Mouse (Mus musculus) megakaryocyte, embryonic 14.5 days (primary cell): Measurements from ENCODE around the gene Hvcn1. TPM values are rescaled to one million over a fixed set of nuclear protein-coding genes. Genes with fewer than 3 reads are reported as not detected.
"Not testable (repeated sequence)": the region's sequence is repeated elsewhere in the genome, so short reads cannot be mapped to it uniquely, and the experiment has no call there.

Experiments
- H3K27me3 ChIP-seq: replicated peaks from 2 replicates; pipeline ENCODE3; 2012; ENCODE audit warnings: inconsistent platforms
- H3K36me3 ChIP-seq: replicated peaks from 2 replicates; pipeline ENCODE3; 2012; ENCODE audit warnings: low read length, inconsistent platforms, mixed read lengths
- H3K4me1 ChIP-seq: 2 replicates; pipeline ENCODE4 v1.6.1; 2012; ENCODE audit warnings: inconsistent platforms
- H3K4me3 ChIP-seq: replicated peaks from 2 replicates; pipeline ENCODE3; 2012; ENCODE audit warnings: moderate library complexity, mild to moderate bottlenecking, inconsistent platforms
- H3K9me3 ChIP-seq: 2 replicates; pipeline ENCODE4 v1.6.1; 2012; ENCODE audit warnings: inconsistent platforms
- FLI1 ChIP-seq: IDR thresholded peaks from 2 replicates; pipeline ENCODE4 v1.6.1; 2012; ENCODE audit warnings: low read length, inconsistent platforms, mixed read lengths
- GATA1 ChIP-seq: IDR thresholded peaks from 3 replicates; pipeline ENCODE4 v1.6.1; 2012; ENCODE audit warnings: mixed read lengths, low read length, inconsistent platforms, borderline replicate concordance
- polyA plus RNA-seq: library from polyadenylated mRNA; stranded (reverse); fragments of >175 nt; gene quantifications from 2 replicates; pipeline ENCODE4 v1.2.3, GENCODE M21; 2012; ENCODE audit warnings: low replicate concordance; ENCODE audit not compliant: insufficient read depth

The Hvcn1 gene
- polyA plus RNA-seq, 1 experiment, result 6.0 TPM

- Histone ChIP-seq H3K27me3 (peaks cover 37% of the 10 kb centered on the region), H3K4me1 (peaks cover 8% of the 10 kb centered on the region), H3K36me3 (no peaks in the 10 kb centered on the region), H3K9me3 (peaks cover 20% of the 10 kb centered on the region), H3K4me3 (no peak overlapping the region)
- TF ChIP-seq GATA1, result no peak
- TF ChIP-seq FLI1, result no peak
Measured at GRCm38 (mm10) chr5:122201904-122202303, 4.7 kb upstream of the Hvcn1 start.

DNA sequence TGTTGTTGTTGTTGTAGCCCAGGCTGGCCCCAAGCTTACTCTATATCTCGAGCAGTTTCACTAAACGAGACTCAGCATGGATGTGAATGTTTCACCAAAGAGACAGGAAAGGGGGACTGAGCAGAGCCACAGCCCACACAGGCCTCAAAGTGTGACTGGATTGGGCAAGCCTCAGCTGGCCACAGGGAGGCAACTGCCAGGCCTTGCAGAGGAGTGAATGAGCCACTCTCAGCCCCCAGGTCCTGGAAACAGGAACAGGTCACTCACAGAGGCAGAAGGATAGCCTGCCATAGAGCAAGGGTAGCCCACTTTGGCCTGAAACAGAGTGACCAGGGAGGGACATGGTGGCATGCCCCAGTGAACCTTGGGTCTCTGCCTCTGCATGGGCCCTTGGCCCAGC, 2.4 kb upstream of the Hvcn1 start:
- Histone ChIP-seq H3K4me1 (peaks cover 19% of the 10 kb centered on the region), H3K36me3 (no peaks in the 10 kb centered on the region), H3K27me3 (peaks cover 56% of the 10 kb centered on the region), H3K4me3 (no peak overlapping the region), H3K9me3 (peaks cover 31% of the 10 kb centered on the region)
- no peak for TF ChIP-seq FLI1
- TF ChIP-seq GATA1, result no peak

- TF ChIP-seq GATA1 (no peak), FLI1 (no peak)
- peaks cover 48% of the 10 kb centered on the region for H3K4me1 ChIP-seq
- peaks cover 11% of the 10 kb centered on the region for H3K9me3 ChIP-seq
- peaks cover 56% of the 10 kb centered on the region for H3K27me3 ChIP-seq
- no peak overlapping the region for H3K4me3 ChIP-seq
- no peaks in the 10 kb centered on the region for H3K36me3 ChIP-seq
Measured at GRCm38 (mm10) chr5:122208909-122209308, 2.3 kb downstream of the Hvcn1 start.

DNA sequence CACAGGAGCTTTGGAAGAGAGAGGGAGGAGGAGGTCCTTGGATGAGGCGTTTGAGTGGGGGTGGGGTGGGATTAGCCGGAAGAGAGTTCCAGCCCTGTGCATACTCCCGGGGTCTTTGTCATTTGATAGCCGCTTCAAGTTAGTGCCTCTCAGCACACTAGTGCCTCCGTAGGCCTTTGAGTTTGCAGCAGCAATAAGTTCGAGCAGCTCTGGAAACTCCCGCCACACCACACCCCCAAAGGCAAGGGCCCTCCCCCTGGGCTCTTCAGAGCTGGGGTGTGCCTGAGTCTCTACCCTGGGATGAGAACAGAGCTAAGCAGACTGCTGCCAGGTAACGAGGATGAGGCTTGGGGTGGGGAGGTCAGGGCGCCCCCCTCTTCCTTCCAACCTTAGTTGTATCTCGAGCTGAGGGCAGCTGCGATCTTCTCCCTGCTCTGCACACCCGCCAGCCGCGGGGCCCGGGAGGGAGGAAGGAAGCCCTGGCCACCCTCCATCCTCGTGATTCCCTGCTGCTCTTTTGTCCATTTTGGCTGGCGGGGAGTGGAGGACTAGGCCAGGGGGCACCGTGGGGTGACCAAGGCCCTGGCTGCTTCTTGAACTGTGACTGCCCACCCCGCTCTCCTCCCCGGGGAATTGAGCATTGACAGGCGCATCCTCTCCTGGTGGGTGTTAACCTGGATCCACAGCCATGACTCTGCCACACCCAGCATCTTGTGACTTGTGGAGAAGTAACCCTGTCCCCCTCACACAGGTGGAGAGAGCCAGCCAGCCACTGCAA, 3.2 kb downstream of the Hvcn1 start:
- no peaks in the 10 kb centered on the region for H3K36me3 ChIP-seq

GRCm38 (mm10) chr5:122210890-122211289, 4.3 kb downstream of the Hvcn1 start:
- TF ChIP-seq GATA1, result no peak
- TF ChIP-seq FLI1, result no peak
- Histone ChIP-seq H3K4me1 (peaks cover 45% of the 10 kb centered on the region), H3K4me3 (peak overlapping the region; percentile 28)

More for the DNA sequence above, 3.2 kb downstream of the Hvcn1 start:
- peaks cover 46% of the 10 kb centered on the region for H3K4me1 ChIP-seq
- peak overlapping the region; percentile 85 for H3K4me3 ChIP-seq
- peaks cover 11% of the 10 kb centered on the region for H3K9me3 ChIP-seq
- peaks cover 53% of the 10 kb centered on the region for H3K27me3 ChIP-seq
- TF ChIP-seq GATA1 (no peak), FLI1 (no peak)

DNA sequence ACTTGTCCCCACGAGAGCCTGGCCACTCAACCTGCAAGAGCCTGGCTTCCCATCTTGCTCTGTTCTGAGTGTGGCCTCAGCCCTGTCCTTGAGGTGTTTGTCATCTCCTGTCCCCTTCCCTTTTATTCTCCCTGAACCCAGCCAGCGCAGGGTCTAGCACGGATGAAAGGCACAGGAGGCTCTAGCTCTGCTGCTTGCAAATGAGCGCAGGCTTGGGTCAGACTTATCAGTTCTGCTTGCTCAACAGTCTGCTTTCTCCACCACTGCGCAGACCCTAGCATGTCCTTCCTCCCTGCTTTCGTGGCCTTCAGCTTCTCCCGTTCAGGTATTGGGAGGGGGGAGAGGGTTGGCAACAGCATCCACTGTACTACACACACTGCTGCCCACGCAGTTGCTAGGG, 5.5 kb downstream of the Hvcn1 start:
- peaks cover 11% of the 10 kb centered on the region for H3K9me3 ChIP-seq
- no peak for TF ChIP-seq FLI1
- no peak for TF ChIP-seq GATA1
- no peak overlapping the region for H3K4me3 ChIP-seq

More at GRCm38 (mm10) chr5:122210890-122211289, 4.3 kb downstream of the Hvcn1 start:
- Histone ChIP-seq H3K36me3 (no peaks in the 10 kb centered on the region), H3K27me3 (peaks cover 56% of the 10 kb centered on the region), H3K9me3 (peaks cover 11% of the 10 kb centered on the region)

GRCm38 (mm10) chr5:122212820-122213219, 6.2 kb downstream of the Hvcn1 start:
- Histone ChIP-seq H3K27me3 (peaks cover 52% of the 10 kb centered on the region), H3K4me1 (peaks cover 36% of the 10 kb centered on the region), H3K9me3 (peaks cover 11% of the 10 kb centered on the region)
- H3K4me3 ChIP-seq, H3K36me3 ChIP-seq: not testable (repeated sequence)

More for the DNA sequence above, 5.5 kb downstream of the Hvcn1 start:
- peaks cover 42% of the 10 kb centered on the region for H3K4me1 ChIP-seq
- H3K36me3 ChIP-seq, result no peaks in the 10 kb centered on the region
- H3K27me3 ChIP-seq, result peaks cover 55% of the 10 kb centered on the region

DNA sequence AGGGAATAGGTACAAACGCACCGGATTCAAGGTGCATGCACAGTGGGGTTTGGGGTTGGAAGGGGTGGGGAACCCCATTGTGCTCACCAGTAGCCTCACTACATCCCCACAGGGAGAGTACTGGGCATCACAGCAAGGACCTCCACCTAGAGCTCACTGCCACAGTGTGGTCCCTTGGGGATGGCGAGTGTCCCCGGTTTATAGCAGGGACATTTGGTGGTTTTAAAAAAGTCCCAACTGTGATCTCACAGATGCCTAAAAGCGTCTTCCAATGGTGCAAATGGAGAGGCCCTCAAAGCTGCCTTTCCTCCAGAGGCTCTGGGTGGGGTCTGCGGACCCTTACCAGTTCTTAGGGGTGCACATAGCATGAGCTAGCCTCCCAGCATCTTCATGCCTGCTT, 7.3 kb downstream of the Hvcn1 start:
- Histone ChIP-seq H3K4me1 (peaks cover 43% of the 10 kb centered on the region), H3K9me3 (peaks cover under 1% of the 10 kb centered on the region; the same call in 1 of the 2 replicates), H3K4me3 (no peak overlapping the region), H3K36me3 (no peaks in the 10 kb centered on the region), H3K27me3 (peaks cover 47% of the 10 kb centered on the region)
- TF ChIP-seq FLI1 (no peak), GATA1 (no peak)

GRCm38 (mm10) chr5:122217636-122218035, 11.0 kb downstream of the Hvcn1 start:
- no peak overlapping the region for H3K4me3 ChIP-seq
- H3K4me1 ChIP-seq, result peaks cover 43% of the 10 kb centered on the region
- TF ChIP-seq FLI1 (no peak), GATA1 (no peak)
- no peaks in the 10 kb centered on the region for H3K9me3 ChIP-seq
- no peaks in the 10 kb centered on the region for H3K36me3 ChIP-seq
- H3K27me3 ChIP-seq, result peaks cover 60% of the 10 kb centered on the region

GRCm38 (mm10) chr5:122218109-122218905, 11.7 kb downstream of the Hvcn1 start:
- Histone ChIP-seq H3K9me3 (no peaks in the 10 kb centered on the region), H3K36me3 (no peaks in the 10 kb centered on the region), H3K27me3 (peaks cover 64% of the 10 kb centered on the region), H3K4me1 (peaks cover 43% of the 10 kb centered on the region), H3K4me3 (no peak overlapping the region)
- TF ChIP-seq GATA1, result no peak
- TF ChIP-seq FLI1, result no peak
